ENCODE assay signal across 10 mouse cellular contexts in genomic region chr6:112896372-112896771, GRCm38 (mm10). TPM values are rescaled to one million over a fixed set of nuclear protein-coding genes. Genes with fewer than 3 reads are reported as not detected.
A peak's percentile ranks its signal among the peaks of the same experiment; 100 is the strongest.
DNase-seq lines count a peak whose midpoint lies in the region; ATAC-seq and TF ChIP-seq lines count a peak whose summit lies in the region.
"Had no signal": no experiment of that assay in that cellular context is flagged by ENCODE, and none has a peak within 500 bp of the region (broad histone marks: within the 10 kb centered on the region; RNA-seq: fewer than 3 reads in every experiment).

No protein-coding gene starts in this region.

- no peak for TF ChIP-seq CTCF in gastrocnemius, adult 2 months (IDR thresholded peaks at IDR 0.05)

- H3K4me3 ChIP-seq in forebrain, embryonic 10.5 days: peak overlapping the region; percentile 11; the same call in 1 of the 2 replicates
- H3K4me3 ChIP-seq in hindbrain, embryonic 16.5 days (ENCODE audit: low read length): no peak overlapping the region
- H3K4me3 ChIP-seq in midbrain, embryonic 16.5 days (ENCODE audit: low read depth, low read length): no peak overlapping the region
- no peak overlapping the region for H3K4me3 ChIP-seq in gastrocnemius, adult 2 months
- H3K4me3 ChIP-seq: heart, embryonic 10.5 days; limb, embryonic 12.5 days had no signal

- H3K27me3 ChIP-seq in forebrain, embryonic 10.5 days (ENCODE audit: poor library complexity, severe bottlenecking): no peaks in the 10 kb centered on the region
- no peaks in the 10 kb centered on the region for H3K27me3 ChIP-seq in hindbrain, embryonic 16.5 days (replicated peaks; ENCODE audit: control insufficient read depth, insufficient read depth, low read length)
- no peaks in the 10 kb centered on the region for H3K27me3 ChIP-seq in midbrain, embryonic 16.5 days (ENCODE audit: control insufficient read depth, insufficient read depth, low read depth, low read length)
- H3K27me3 ChIP-seq: limb, embryonic 12.5 days had no signal

- H3K4me1 ChIP-seq in forebrain, embryonic 10.5 days: peaks cover 54% of the 10 kb centered on the region
- peaks cover 39% of the 10 kb centered on the region for H3K4me1 ChIP-seq in hindbrain, embryonic 16.5 days (ENCODE audit: control insufficient read depth, insufficient read depth, low read depth, low read length)
- H3K4me1 ChIP-seq in midbrain, embryonic 16.5 days (ENCODE audit: control insufficient read depth, insufficient read depth, low read length): peaks cover 54% of the 10 kb centered on the region

- H3K9me3 ChIP-seq in forebrain, embryonic 10.5 days: no peaks in the 10 kb centered on the region
- no peaks in the 10 kb centered on the region for H3K9me3 ChIP-seq in hindbrain, embryonic 16.5 days (ENCODE audit: control insufficient read depth, low read length)
- no peaks in the 10 kb centered on the region for H3K9me3 ChIP-seq in midbrain, embryonic 16.5 days (replicated peaks; ENCODE audit: control insufficient read depth, low read length, poor library complexity, severe bottlenecking)
- H3K9me3 ChIP-seq: heart, embryonic 10.5 days; limb, embryonic 12.5 days had no signal

- H3K36me3 ChIP-seq in forebrain, embryonic 10.5 days (replicated peaks): peaks cover 37% of the 10 kb centered on the region
- H3K36me3 ChIP-seq in hindbrain, embryonic 16.5 days (ENCODE audit: control insufficient read depth, insufficient read depth, low read length): no peaks in the 10 kb centered on the region
- H3K36me3 ChIP-seq in midbrain, embryonic 16.5 days (ENCODE audit: control insufficient read depth, insufficient read depth, low read length): no peaks in the 10 kb centered on the region
- H3K36me3 ChIP-seq: heart, embryonic 10.5 days; limb, embryonic 12.5 days had no signal

- DNase-seq in MN1 (ENCODE audit: low spot score): peak; percentile 65
- no peak for DNase-seq in forebrain, embryonic 10.5 days (ENCODE audit: extremely low spot score, low spot score)
- no peak for DNase-seq in yolk sac, embryonic 10.5 days (ENCODE audit: low spot score)
- no peak for DNase-seq in frontal cortex, postnatal 36 days (ENCODE audit: low spot score in 2 of 2)
- DNase-seq in gastrocnemius, adult 2 months: no peak
- DNase-seq: lung, postnatal 36 days had no signal

- peak overlapping the region; percentile 40 for H3K4me2 ChIP-seq in hindbrain, embryonic 16.5 days (ENCODE audit: low read length)
- H3K4me2 ChIP-seq in midbrain, embryonic 16.5 days (ENCODE audit: low read length): peak overlapping the region; percentile 36
- H3K4me2 ChIP-seq: limb, embryonic 12.5 days had no signal

- intact Hi-C loops in gastrocnemius, adult 2 months (cut with DNase I): no loop called here

- peak overlapping the region; percentile 81 for H3K27ac ChIP-seq in forebrain, embryonic 10.5 days
- peak overlapping the region; percentile 74 for H3K27ac ChIP-seq in hindbrain, embryonic 16.5 days (ENCODE audit: low read depth, low read length)
- peak overlapping the region; percentile 74 for H3K27ac ChIP-seq in midbrain, embryonic 16.5 days (ENCODE audit: low read length)
- no peak overlapping the region for H3K27ac ChIP-seq in gastrocnemius, adult 2 months
- H3K27ac ChIP-seq: heart, embryonic 10.5 days; limb, embryonic 12.5 days had no signal

- 36% methylated on average over 11 of the region's 11 CpGs for WGBS in forebrain, embryonic 10.5 days
- WGBS in hindbrain, embryonic 16.5 days: 16% methylated on average over 11 of the region's 11 CpGs
- WGBS in midbrain, embryonic 16.5 days: 9% methylated on average over 11 of the region's 11 CpGs

- no peak overlapping the region for H3K9ac ChIP-seq in hindbrain, embryonic 16.5 days (ENCODE audit: low read depth, low read length)
- H3K9ac ChIP-seq in midbrain, embryonic 16.5 days (ENCODE audit: low read depth, low read length): peak overlapping the region; percentile 50; the same call in 1 of the 2 replicates
- H3K9ac ChIP-seq: limb, embryonic 12.5 days had no signal

- peak; percentile 40 for ATAC-seq in hindbrain, embryonic 16.5 days
- peak; percentile 76 for ATAC-seq in midbrain, embryonic 16.5 days

RNA-seq across cellular contexts. Expression of gene Srgap3, which starts 50.7 kb away (rescaled TPM):
- polyA plus RNA-seq in forebrain, embryonic 10.5 days (2016; fragmentation: Nextera tagmentation; extraction: Ambion mirVana): 14.8 and 16.5 TPM in 2 replicates
- polyA plus RNA-seq in hindbrain, embryonic 16.5 days (2015; fragmentation: Nextera tagmentation; extraction: Ambion mirVana): 27.0 and 32.7 TPM in 2 replicates
- 37.4 and 38.6 TPM in 2 replicates for polyA plus RNA-seq in midbrain, embryonic 16.5 days (2015; fragmentation: Nextera tagmentation; extraction: Ambion mirVana)
- 1 to 10 TPM in 1 of 2 experiments, under 1 TPM in 1; 0.51 to 2.0 TPM for total RNA-seq in gastrocnemius, adult 2 months (2021)
